Mouse (Mus musculus) intestine, postnatal 0 days (tissue): Measurements from ENCODE around the gene Gm19426. TPM values are rescaled to one million over a fixed set of nuclear protein-coding genes. Genes with fewer than 3 reads are reported as not detected.

Experiments
- ATAC-seq: fragments of 200-750 bp; cut with Nextera tagmentation; 2 replicates; pipeline ENCODE4 v1.8.0; 2017; ENCODE audit warnings: mild to moderate bottlenecking, moderate TSS enrichment, moderate library complexity
- H3K27ac ChIP-seq: fragments of 300-500 bp; sonication (generic); 2 replicates; pipeline ENCODE4 v1.5.1; 2014; ENCODE audit warnings: mild to moderate bottlenecking, low read depth, low read length, moderate library complexity
- H3K27me3 ChIP-seq: fragments of 300-500 bp; sonication (generic); replicated peaks from 2 replicates; pipeline ENCODE4 v1.6.1; 2014; ENCODE audit warnings: low read length, mixed read lengths; ENCODE audit not compliant: control insufficient read depth, insufficient read depth
- H3K36me3 ChIP-seq: fragments of 300-500 bp; sonication (generic); 2 replicates; pipeline ENCODE4 v1.6.1; 2014; ENCODE audit warnings: mild to moderate bottlenecking, moderate library complexity; ENCODE audit not compliant: control insufficient read depth, insufficient read depth
- H3K4me1 ChIP-seq: fragments of 300-500 bp; sonication (generic); replicated peaks from 2 replicates; pipeline ENCODE4 v1.6.1; 2014; ENCODE audit warnings: antibody characterized with exemption, low read length, mixed read lengths; ENCODE audit not compliant: control insufficient read depth, insufficient read depth
- H3K4me2 ChIP-seq: fragments of 300-500 bp; sonication (generic); replicated peaks from 2 replicates; pipeline ENCODE4 v1.6.1; 2014; ENCODE audit warnings: low read depth, mild to moderate bottlenecking, moderate library complexity
- H3K4me3 ChIP-seq: fragments of 300-500 bp; sonication (generic); 2 replicates; pipeline ENCODE4 v1.5.1; 2014; ENCODE audit warnings: low read depth, low read length
- H3K9ac ChIP-seq: fragments of 300-500 bp; sonication (generic); 2 replicates; pipeline ENCODE4 v1.6.1; 2014; ENCODE audit warnings: mild to moderate bottlenecking, low read depth, low read length
- H3K9me3 ChIP-seq: fragments of 300-500 bp; sonication (generic); 2 replicates; pipeline ENCODE4 v1.6.1; 2016; ENCODE audit warnings: mixed run types; ENCODE audit not compliant: control insufficient read depth
- CTCF ChIP-seq: sonication (generic); IDR thresholded peaks from 2 replicates; pipeline ENCODE4 v1.5.1; 2016; ENCODE audit warnings: low read depth, mild to moderate bottlenecking, control low read depth, antibody characterized with exemption, moderate library complexity
- WGBS: fragments of 180-500 bp; shearing (Covaris S2); extraction: QIAGEN DNeasy Blood & Tissue Kit; methylation state at CpG from one replicate; pipeline ENCODE4 v1.1.7; 2014; 5-methylcytosine and 5-hydroxymethylcytosine counted together
- polyA plus RNA-seq: library from polyadenylated mRNA; unstranded; fragments of >200 nt; fragmentation: Nextera tagmentation; extraction: Ambion mirVana; gene quantifications from 2 replicates; pipeline ENCODE4 v1.2.1, GENCODE M21; 2015

Gm19426 gene
- polyA plus RNA-seq, 1 experiment from 2014 or later = 2.5 TPM

DNA sequence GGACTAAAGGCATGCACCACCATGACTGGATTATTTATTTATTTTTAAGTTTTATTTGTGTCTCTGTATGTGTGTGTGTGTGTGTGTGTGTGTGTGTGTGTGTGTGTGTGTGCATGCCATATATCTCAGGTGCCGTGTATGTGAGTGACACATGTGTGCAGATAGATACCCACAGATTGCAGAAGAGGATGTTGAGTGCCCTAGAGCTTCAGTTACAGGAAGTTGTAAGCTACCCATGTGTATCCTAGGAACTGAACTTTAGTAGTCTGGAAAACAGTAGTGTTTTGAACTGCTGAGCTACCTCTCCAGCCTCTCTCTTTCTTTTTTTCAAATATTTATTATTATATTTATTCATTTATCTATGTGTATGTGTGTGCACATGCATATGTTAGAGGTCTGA is 39.9 kb upstream of the Gm19426 start:
- TF ChIP-seq CTCF = no peak
- ATAC-seq = no peak

DNA sequence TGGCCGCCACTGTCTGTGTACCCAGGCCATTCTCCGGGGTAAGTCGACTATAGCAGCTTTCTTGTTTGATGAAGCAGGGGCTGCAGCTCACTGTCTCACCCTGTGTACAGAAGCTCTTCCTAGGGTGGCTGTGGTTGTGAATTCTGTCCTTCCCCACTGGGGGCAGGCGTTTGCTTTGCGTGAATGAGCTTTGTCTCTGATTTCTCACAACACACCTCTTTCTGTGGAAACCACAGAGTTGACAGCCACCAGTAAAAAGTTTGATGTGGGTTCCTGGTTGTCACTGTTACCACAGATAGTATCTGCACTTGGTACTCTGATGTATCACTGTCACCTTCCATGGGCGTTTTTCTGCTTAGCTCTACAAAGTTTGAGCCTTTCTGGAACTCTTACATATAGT is 35.8 kb upstream of the Gm19426 start:
- Histone ChIP-seq H3K36me3 (no peaks in the 10 kb centered on the region), H3K4me3 (no peak overlapping the region), H3K9me3 (no peaks in the 10 kb centered on the region), H3K27me3 (no peaks in the 10 kb centered on the region; the same call in 1 of the 2 replicates), H3K27ac (no peak overlapping the region), H3K4me1 (0 out of 2 replicates have a peak, but pooled peaks cover 3% of the 10 kb centered on the region), H3K9ac (no peak overlapping the region), H3K4me2 (no peak overlapping the region)
- TF ChIP-seq CTCF = peak; percentile 64
- 49% methylated on average over 6 of the region's 6 CpGs for WGBS
- no peak for ATAC-seq

More for the DNA sequence above, 39.9 kb upstream of the Gm19426 start:
- 74% methylated on average over 1 of the region's 1 CpGs for WGBS
- Histone ChIP-seq H3K4me2 (no peak overlapping the region), H3K4me1 (0 out of 2 replicates have a peak, but pooled peaks cover 5% of the 10 kb centered on the region), H3K27me3 (no peaks in the 10 kb centered on the region), H3K9ac (no peak overlapping the region), H3K27ac (no peak overlapping the region), H3K4me3 (no peak overlapping the region), H3K36me3 (no peaks in the 10 kb centered on the region), H3K9me3 (no peaks in the 10 kb centered on the region)

DNA sequence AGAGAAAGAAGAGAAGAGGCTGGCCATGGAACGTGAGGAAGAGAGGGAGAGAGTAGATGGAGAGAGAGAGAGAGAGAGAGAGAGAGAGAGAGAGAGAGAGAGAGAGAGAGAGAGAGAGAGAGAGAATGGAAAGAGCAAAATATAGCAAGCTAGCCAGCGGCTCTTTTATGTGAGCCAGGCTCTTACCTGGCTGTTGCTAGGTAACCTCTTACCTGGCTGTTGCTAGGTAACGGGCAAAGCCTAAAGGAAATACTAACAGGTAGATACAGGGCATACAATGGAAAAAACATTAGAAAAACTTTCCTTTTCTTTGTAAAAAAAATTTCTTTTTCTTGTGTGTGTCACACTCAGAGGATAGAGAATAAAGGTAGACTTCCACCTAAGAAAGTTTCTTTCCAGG is 34.3 kb upstream of the Gm19426 start:
- Histone ChIP-seq H3K27ac (no peak overlapping the region), H3K9me3 (no peaks in the 10 kb centered on the region), H3K36me3 (no peaks in the 10 kb centered on the region), H3K27me3 (no peaks in the 10 kb centered on the region; the same call in 1 of the 2 replicates), H3K4me1 (no peaks in the 10 kb centered on the region), H3K4me3 (no peak overlapping the region), H3K9ac (no peak overlapping the region), H3K4me2 (no peak overlapping the region)
- no peak for ATAC-seq
- TF ChIP-seq CTCF = no peak
- 35% methylated on average over 3 of the region's 3 CpGs for WGBS

DNA sequence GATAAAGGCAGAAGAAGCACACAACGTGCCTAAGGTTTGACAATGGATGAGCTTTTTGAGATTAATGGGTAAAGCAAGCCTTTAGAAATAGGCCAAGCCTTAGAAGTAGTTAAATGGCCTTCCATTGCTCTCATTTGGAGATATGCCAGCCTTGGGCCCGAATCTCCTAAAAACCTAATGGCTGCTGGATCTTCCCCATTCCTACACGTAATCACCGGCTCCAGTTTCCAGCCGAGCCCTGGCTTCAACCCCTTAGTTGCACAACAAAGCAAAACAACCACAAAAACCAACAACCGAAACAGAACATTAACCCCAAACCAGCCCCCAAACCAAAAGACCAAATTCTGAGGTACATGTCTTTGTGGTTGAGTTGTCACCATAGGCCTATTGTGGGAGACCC is 32.2 kb upstream of the Gm19426 start:
- Histone ChIP-seq H3K9me3 (no peaks in the 10 kb centered on the region), H3K4me3 (no peak overlapping the region), H3K27me3 (no peaks in the 10 kb centered on the region; the same call in 1 of the 2 replicates), H3K27ac (peak overlapping the region; percentile 54), H3K9ac (no peak overlapping the region), H3K4me2 (no peak overlapping the region), H3K4me1 (no peaks in the 10 kb centered on the region), H3K36me3 (no peaks in the 10 kb centered on the region)
- TF ChIP-seq CTCF = no peak
- 72% methylated on average over 6 of the region's 6 CpGs for WGBS
- no peak for ATAC-seq

DNA sequence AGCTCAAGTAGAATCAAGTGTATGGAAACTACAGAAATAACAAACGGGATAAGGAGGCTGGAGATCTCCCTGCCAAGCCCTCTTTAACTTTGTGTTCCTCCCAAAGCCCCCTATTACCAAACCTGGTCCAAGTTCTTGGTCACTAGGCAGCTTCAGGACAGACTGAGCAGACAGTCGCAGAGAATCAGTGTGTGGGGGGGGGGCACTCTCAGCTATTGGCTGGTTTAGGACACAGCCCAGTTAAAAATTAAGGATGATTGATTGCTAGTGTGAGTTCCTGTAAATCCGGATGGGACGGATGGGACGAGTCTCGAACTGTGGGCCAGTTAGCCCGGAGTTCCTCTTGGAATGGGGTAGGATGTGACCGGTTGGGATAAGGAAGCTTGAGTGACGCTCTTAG is 31.8 kb upstream of the Gm19426 start, which contains the start of gene Serping1:
TSS of gene Serping1 (minus strand) at position 204 of the 400 bp plus-strand sequence.
- no peak for ATAC-seq
- H3K4me2 ChIP-seq = peak within 1 kb of the TSS; percentile 42
- H3K9ac ChIP-seq = no peak within 1 kb of the TSS
- TF ChIP-seq CTCF = no peak
- no peaks in the 10 kb centered on the region for H3K36me3 ChIP-seq
- H3K9me3 ChIP-seq = no peaks in the 10 kb centered on the region
- WGBS = 54% methylated on average over 9 of the region's 9 CpGs
- peak within 1 kb of the TSS; percentile 23 for H3K4me3 ChIP-seq
- H3K27ac ChIP-seq = peak within 1 kb of the TSS; percentile 54
- no peaks in the 10 kb centered on the region; the same call in 1 of the 2 replicates for H3K27me3 ChIP-seq
- no peaks in the 10 kb centered on the region for H3K4me1 ChIP-seq

DNA sequence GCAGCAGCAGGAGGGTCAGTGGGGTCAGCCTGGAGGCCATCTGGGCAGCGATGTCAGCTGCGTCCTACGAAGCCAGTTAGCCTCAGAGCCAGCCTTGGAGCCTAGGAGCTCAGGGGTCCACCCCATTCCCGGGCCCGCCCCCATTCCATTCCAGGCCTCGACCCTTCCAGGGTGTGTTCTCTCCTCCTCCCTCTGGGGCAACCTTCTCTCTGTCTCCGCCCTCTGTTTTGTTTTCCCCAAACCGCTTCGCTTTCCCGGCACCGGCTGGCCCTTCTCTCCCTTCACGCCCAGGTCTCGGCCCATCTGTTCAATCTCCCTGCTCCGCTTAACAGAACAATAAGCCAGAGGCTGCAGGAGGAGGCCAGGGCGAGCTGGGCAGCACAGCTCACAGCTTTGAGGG is 31.3 kb upstream of the Gm19426 start:
- Histone ChIP-seq H3K4me2 (peak overlapping the region; percentile 42), H3K27me3 (no peaks in the 10 kb centered on the region; the same call in 1 of the 2 replicates), H3K4me3 (peak overlapping the region; percentile 23), H3K4me1 (no peaks in the 10 kb centered on the region), H3K9me3 (no peaks in the 10 kb centered on the region), H3K27ac (no peak overlapping the region), H3K36me3 (no peaks in the 10 kb centered on the region), H3K9ac (no peak overlapping the region)
- peak; percentile 81 for ATAC-seq
- 14% methylated on average over 15 of the region's 15 CpGs for WGBS
- TF ChIP-seq CTCF = no peak

DNA sequence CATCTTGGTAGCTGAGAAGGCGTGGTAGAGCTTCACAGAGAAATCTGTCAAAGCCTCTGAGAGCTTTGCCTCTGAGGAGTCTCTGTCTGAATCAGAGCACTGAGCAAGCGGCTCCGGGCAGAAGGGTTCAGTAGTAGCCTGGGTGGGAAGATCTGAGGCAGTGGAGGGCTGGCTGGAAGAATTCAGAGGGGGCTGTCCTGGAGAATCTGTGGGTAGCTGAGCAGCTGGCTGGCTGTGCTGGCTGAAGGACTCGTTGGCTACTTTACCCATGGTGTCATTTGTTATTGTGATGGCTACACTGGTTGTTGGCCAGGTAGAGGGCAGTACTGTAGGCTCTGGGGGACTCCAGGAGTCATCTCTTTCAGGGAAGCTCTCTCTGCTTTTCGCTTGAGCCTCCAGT is 29.7 kb upstream of the Gm19426 start:
- 75% methylated on average over 5 of the region's 5 CpGs for WGBS
- no peak overlapping the region for H3K4me2 ChIP-seq
- H3K36me3 ChIP-seq = no peaks in the 10 kb centered on the region
- no peaks in the 10 kb centered on the region for H3K9me3 ChIP-seq
- no peak for TF ChIP-seq CTCF
- H3K9ac ChIP-seq = no peak overlapping the region
- H3K4me3 ChIP-seq = no peak overlapping the region
- H3K27me3 ChIP-seq = no peaks in the 10 kb centered on the region; the same call in 1 of the 2 replicates
- no peak overlapping the region for H3K27ac ChIP-seq
- ATAC-seq = no peak
- no peaks in the 10 kb centered on the region for H3K4me1 ChIP-seq
